8 mouse cellular contexts compared by ENCODE assay signal in genomic region chr7:112856121-112856571, GRCm38 (mm10).
DNase-seq lines count a peak whose midpoint lies in the region; ATAC-seq and TF ChIP-seq lines count a peak whose summit lies in the region.

No protein-coding gene starts in this region.

- no peak overlapping the region for H3K9ac ChIP-seq in forebrain, embryonic 13.5 days
- no peak overlapping the region for H3K9ac ChIP-seq in hindbrain, embryonic 12.5 days
- H3K9ac ChIP-seq in stomach, postnatal 0 days (ENCODE audit: low read length): no peak overlapping the region

- 0 out of 2 replicates have a peak, but pooled peaks have one; percentile 16 for TF ChIP-seq CTCF in stomach, postnatal 0 days (IDR thresholded peaks at IDR 0.05; ENCODE audit: low read depth)

- 0 out of 2 replicates have a peak, but pooled peaks cover 3% of the 10 kb centered on the region for H3K36me3 ChIP-seq in forebrain, embryonic 13.5 days (ENCODE audit: poor library complexity, severe bottlenecking)
- H3K36me3 ChIP-seq in forebrain, embryonic 10.5 days (replicated peaks): peaks cover 39% of the 10 kb centered on the region
- H3K36me3 ChIP-seq in hindbrain, embryonic 12.5 days: peaks cover 3% of the 10 kb centered on the region
- H3K36me3 ChIP-seq in stomach, postnatal 0 days (ENCODE audit: control insufficient read depth, insufficient read depth, low read length): 0 out of 2 replicates have a peak, but pooled peaks cover 2% of the 10 kb centered on the region

- no peak overlapping the region for H3K4me2 ChIP-seq in forebrain, embryonic 13.5 days
- no peak overlapping the region for H3K4me2 ChIP-seq in hindbrain, embryonic 12.5 days (replicated peaks)
- H3K4me2 ChIP-seq in stomach, postnatal 0 days (replicated peaks; ENCODE audit: low read depth): no peak overlapping the region

- H3K4me3 ChIP-seq in forebrain, embryonic 13.5 days: no peak overlapping the region
- H3K4me3 ChIP-seq in forebrain, embryonic 10.5 days: no peak overlapping the region
- H3K4me3 ChIP-seq in hindbrain, embryonic 12.5 days: no peak overlapping the region
- no peak overlapping the region for H3K4me3 ChIP-seq in stomach, postnatal 0 days (ENCODE audit: low read depth, low read length)

- no peak for TF ChIP-seq EP300 in stomach, postnatal 0 days (optimal IDR thresholded peaks at IDR 0.05)

- peaks cover 52% of the 10 kb centered on the region for H3K4me1 ChIP-seq in forebrain, embryonic 13.5 days
- H3K4me1 ChIP-seq in forebrain, embryonic 10.5 days: peaks cover 58% of the 10 kb centered on the region
- peaks cover 50% of the 10 kb centered on the region for H3K4me1 ChIP-seq in hindbrain, embryonic 12.5 days
- peaks cover 6% of the 10 kb centered on the region; the same call in 1 of the 2 replicates for H3K4me1 ChIP-seq in stomach, postnatal 0 days (replicated peaks; ENCODE audit: control insufficient read depth, insufficient read depth)

- H3K27me3 ChIP-seq in forebrain, embryonic 13.5 days: no peaks in the 10 kb centered on the region
- peaks cover 50% of the 10 kb centered on the region for H3K27me3 ChIP-seq in forebrain, embryonic 10.5 days (ENCODE audit: poor library complexity, severe bottlenecking)
- no peaks in the 10 kb centered on the region for H3K27me3 ChIP-seq in hindbrain, embryonic 12.5 days
- H3K27me3 ChIP-seq in stomach, postnatal 0 days (ENCODE audit: control insufficient read depth, insufficient read depth, low read length): no peaks in the 10 kb centered on the region

- H3K9me3 ChIP-seq in forebrain, embryonic 13.5 days (replicated peaks): no peaks in the 10 kb centered on the region
- H3K9me3 ChIP-seq in forebrain, embryonic 10.5 days: no peaks in the 10 kb centered on the region
- H3K9me3 ChIP-seq in hindbrain, embryonic 12.5 days (replicated peaks): no peaks in the 10 kb centered on the region
- no peaks in the 10 kb centered on the region for H3K9me3 ChIP-seq in stomach, postnatal 0 days (ENCODE audit: control insufficient read depth, low read length)

- WGBS in forebrain, embryonic 13.5 days: 36% methylated on average over 7 of the region's 7 CpGs
- 35% methylated on average over 7 of the region's 7 CpGs for WGBS in forebrain, embryonic 10.5 days
- 26% methylated on average over 7 of the region's 7 CpGs for WGBS in hindbrain, embryonic 12.5 days
- WGBS in stomach, postnatal 0 days: 50% methylated on average over 7 of the region's 7 CpGs

- peak overlapping the region; percentile 19; the same call in 1 of the 2 replicates for H3K27ac ChIP-seq in forebrain, embryonic 13.5 days
- H3K27ac ChIP-seq in forebrain, embryonic 10.5 days: no peak overlapping the region
- peak overlapping the region; percentile 2; the same call in 1 of the 2 replicates for H3K27ac ChIP-seq in hindbrain, embryonic 12.5 days
- H3K27ac ChIP-seq in stomach, postnatal 0 days (replicated peaks): no peak overlapping the region; the same call in 1 of the 2 replicates

- DNase-seq in forebrain, embryonic 10.5 days (ENCODE audit: extremely low spot score, low spot score): no peak
- DNase-seq in right cerebral cortex, adult 18-20 months: peak; percentile 19
- DNase-seq in right cerebral cortex, adult 2 months (ENCODE audit: low spot score in 2 of 2): no peak
- peak; percentile 31 for DNase-seq in stomach, postnatal 0 days (ENCODE audit: low spot score)
- DNase-seq in yolk sac, embryonic 10.5 days (ENCODE audit: low spot score): no peak
- DNase-seq in spleen, postnatal 10 days (ENCODE audit: low spot score in 2 of 2): no peak

- peak; percentile 61; the same call in 1 of the 2 replicates for ATAC-seq in forebrain, embryonic 13.5 days
- ATAC-seq in hindbrain, embryonic 12.5 days (ENCODE audit: low FRiP score): no peak
- no peak for ATAC-seq in stomach, postnatal 0 days (ENCODE audit: low FRiP score, low TSS enrichment)

Comparison
In these comparisons a context has a peak if more than half of its experiments do, and no peak if none do; other contexts are left out.
1. H3K27ac ChIP-seq: peak in forebrain, embryonic 13.5 days (single experiment) and hindbrain, embryonic 12.5 days (single experiment); none in forebrain, embryonic 10.5 days (single experiment) and stomach, postnatal 0 days (single experiment).
2. DNase-seq: peak in right cerebral cortex, adult 18-20 months (single experiment) and stomach, postnatal 0 days (single experiment); none in forebrain, embryonic 10.5 days (single experiment), right cerebral cortex, adult 2 months (0 of 2), yolk sac, embryonic 10.5 days (single experiment) and spleen, postnatal 10 days (0 of 2).